Mouse (Mus musculus) adrenal gland, adult 18-20 months (tissue): ENCODE data around the gene Crocc2. TPM values are rescaled to one million over a fixed set of nuclear protein-coding genes. Genes with fewer than 3 reads are reported as not detected.

ENCODE experiments used
- DNase-seq, 2 experiments: peaks; one replicate each; pipeline ENCODE4 v3.0.0; 2021 to 2022; ENCODE audit warnings: low spot score in 2 of 2
- total RNA-seq, 2 experiments: library from RNA; stranded (reverse); gene quantifications; 1 replicate in 1 of 2; 2 replicates in 1 of 2; pipeline ENCODE4 v1.2.3; 2021

The Crocc2 gene
- total RNA-seq, 2 experiments from 2014 or later = 0.03 TPM; not detected in 1

GRCm38 (mm10) chr1:93212441-93212840 lies 43.9 kb downstream of the Crocc2 start:
- no peak for DNase-seq

GRCm38 (mm10) chr1:93214612-93215011 lies 46.1 kb downstream of the Crocc2 start:
- DNase-seq = no peak

- DNase-seq = no peak
Measured at GRCm38 (mm10) chr1:93216839-93217497, 48.4 kb downstream of the Crocc2 start.

- DNase-seq = no peak
Measured at GRCm38 (mm10) chr1:93217530-93217929, 49.0 kb downstream of the Crocc2 start.

- no peak for DNase-seq
Measured at GRCm38 (mm10) chr1:93220776-93221175, 52.3 kb downstream of the Crocc2 start.

DNA sequence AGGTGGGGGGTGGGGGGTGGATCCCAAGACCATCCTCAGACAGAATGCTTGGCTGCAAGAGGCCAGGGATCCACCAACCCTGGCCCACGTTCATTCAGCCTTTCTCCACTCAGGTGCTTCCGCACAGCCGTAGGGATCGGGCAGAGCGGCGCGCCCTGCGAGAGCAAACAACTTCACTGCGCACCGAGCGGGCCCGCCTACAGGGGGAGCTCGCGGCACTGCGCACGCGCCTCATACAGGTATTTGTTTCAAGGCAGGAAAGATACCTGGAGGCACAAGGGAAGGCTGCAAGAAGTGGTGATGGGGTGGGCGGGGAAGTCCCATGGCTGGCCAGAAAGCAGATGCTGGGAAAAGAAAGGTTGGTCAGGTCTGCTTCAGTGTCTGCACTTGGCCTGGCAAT lies 55.4 kb downstream of the Crocc2 start:
- peak; percentile 58 to 63 for DNase-seq

DNA sequence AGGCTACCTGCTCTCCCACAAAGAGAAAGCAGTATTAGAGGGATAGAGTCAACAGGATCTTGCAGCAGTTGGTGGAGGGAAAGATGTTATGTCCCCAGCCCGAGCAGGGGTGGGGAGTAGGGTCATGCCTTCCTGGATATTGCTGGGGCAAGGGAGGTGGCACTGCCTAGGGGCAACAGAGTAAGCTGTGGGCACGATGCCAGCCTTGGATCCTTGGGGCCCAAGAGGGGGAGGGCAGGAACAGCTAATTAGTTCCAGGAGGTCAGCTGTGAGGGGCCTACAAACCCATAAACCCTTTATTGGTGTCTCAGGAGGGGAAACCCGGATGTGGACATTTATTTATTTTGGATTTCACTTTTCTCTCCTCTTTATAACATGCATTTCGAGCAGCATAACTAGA lies 56.7 kb downstream of the Crocc2 start:
- no peak for DNase-seq

DNA sequence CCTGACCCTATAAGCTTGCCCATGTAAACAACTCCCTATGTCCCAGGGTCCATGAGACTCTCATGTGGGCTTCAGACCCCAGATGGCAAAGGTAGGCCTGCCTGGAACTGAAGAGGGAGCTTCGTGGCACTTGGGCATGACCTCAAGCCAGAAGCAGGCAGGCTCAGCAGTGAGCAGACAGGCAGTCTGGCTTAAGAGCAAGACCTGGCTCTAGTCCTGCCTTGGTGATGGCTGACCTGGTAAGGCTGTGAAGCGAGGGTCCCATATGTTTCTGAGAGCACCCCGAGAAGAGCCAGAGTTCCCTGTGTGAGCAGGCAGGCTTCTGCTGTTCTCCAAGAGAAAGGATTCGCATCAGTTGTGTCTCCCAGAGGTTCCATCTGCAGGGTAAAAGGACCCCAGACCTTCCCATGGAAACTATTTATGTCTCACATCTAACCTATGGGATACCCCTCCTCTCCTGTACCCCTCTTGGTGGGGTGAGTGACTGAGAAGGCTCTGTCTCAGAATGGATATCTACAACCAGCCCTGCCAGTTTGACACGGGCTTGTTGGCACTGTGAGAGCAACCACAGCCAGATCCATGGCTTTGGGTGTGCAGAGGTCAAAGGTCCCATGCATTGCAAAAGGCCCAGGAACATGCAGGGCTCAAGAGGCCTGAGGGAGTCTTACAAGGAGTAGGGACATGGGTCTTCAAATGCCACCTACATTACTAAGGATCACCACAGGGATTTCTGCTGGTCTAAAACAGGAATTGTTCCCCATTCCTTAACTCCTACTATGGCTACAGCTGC lies 57.4 kb downstream of the Crocc2 start:
- no peak for DNase-seq

DNA sequence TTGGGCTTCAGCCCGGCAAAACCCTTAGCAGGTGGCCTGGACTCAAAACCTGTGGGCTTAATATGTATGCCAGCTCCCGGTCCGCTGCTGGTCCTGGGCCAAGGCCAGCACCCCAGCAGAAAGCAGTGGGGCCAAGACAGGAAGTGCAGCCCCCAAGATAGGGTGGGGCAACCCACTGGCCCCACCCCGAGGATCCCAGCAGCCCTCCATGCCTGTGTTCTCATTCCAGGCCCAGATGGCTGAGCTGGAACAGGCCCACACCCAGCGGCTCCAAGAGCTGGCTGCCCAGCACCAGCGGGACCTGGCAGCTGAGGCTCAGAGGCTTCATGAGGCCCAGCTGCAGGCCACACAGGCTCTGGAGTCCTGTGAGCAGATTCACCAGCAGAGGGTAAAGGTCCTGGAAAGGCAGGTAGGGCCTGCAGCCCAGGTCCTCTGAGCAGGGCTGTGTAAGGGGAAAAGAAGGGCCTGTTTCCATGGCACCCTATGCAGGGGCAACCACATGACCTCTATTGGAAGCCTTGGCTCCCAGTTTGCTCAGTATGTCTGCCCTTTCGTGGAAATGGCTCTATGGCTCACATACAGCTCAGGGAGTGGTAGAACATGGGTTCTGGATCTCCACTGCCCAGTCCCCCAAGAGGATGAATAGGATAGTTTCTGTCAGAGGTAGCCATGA lies 58.9 kb downstream of the Crocc2 start:
- DNase-seq = no peak

- no peak for DNase-seq
Measured at GRCm38 (mm10) chr1:93227976-93228365, 59.4 kb downstream of the Crocc2 start.

DNA sequence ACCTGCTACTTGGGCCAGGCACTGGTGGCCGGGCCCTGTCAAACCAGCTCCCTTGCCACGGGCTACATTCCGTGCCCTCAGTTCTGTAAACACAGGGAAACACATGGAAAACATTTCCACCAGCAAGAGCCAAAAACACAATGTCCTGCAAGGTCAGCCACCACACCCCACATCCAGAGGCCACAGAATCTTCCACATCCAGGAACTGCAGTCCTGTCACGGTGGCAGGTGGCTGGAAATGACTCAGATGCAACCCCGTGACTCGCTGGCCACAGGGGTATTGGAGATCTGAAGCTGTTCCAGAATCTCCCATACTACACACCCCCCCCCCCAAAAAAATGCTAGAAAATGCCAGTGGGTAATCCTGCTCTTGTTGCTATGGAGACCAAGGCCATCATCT lies 60.7 kb downstream of the Crocc2 start:
- no peak for DNase-seq

DNA sequence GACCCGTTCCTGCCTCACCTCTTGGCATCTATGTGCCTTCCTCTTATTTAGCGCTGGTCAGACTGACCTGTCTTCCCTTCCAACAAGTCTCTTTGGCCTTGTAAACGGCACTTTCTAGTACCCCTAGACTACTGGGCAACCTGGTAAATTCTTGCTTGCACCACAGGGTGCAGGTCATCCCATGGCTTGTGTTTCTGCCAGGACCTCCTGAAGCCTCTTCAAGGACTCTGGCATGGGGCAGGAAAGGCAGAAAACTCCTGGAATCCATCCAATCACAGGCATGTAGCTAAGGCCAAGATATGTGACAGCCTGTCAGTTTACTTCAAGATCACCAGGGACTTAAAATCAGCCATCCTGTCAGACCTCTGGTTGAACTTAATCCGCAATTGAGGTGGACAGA lies 61.1 kb downstream of the Crocc2 start:
- DNase-seq = no peak

DNA sequence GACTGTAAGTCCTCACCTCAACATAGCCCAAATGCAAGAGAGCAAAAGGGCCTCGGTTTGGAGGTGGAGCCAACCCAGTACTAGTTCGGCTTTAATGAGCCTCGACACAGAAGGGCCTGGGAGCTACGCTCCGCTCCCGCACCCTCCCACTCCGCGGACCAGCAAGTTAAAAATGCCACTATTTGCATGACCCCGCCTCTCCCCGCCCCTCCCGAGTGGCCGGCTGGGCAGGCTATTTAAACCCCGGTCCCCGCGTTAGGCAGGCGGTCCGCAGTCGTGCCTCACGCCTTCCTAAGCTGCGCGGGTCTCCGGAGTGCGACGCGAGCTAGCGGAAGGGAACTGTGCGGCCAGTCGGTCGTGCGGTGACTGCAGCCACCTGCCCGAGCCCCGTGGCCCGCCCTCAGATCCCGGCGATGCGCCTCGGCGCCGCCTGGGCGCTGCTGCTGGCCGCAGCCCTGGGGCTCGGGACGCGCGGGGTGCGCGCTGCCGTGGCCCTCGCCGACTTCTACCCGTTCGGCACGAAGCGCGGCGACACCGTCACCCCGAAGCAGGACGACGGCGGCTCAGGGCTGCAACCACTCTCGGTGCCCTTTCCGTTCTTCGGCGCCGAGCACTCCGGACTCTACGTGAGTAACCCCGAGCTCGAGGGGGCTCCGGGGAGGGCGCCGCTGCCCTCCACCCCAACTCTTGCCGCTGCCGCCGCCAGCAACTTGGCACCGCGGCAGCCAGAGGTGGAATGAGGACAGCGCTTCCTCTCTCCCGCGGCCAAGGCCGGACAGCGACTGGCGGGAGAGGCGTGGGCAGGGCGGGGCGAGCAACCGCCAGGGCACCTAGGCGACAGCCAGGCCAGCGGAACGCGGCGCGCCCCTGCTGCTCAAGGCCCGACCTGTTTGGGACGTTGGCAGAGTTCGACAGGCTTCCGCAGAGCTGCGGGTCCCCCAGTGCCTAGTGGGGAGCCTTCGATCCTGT lies 67.3 kb downstream of the Crocc2 start, which contains the start of gene Sned1:
Gene Sned1 (plus strand): TSS at position 266 of the 969 bp plus-strand sequence.
- peak; percentile 93 to 95 for DNase-seq

DNA sequence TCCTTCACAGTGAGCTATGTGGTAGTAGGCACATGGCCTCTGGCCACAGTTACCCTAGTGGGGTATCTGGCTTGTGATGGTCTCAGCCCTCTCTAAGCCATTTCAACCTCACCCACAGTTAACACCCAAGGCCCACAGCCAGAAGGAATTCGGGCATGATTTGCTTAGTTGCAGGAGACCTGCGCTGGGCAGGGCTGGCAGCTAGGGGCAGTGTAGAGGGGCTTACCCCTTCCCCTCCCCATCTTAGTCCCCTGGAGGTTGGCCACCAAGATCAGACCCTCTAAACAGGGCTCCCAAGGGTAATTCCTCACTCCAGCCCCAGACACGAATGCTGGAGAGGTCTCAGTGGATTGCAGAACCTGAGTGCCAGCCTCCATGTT lies 68.0 kb downstream of the Crocc2 start:
- no peak for DNase-seq

DNA sequence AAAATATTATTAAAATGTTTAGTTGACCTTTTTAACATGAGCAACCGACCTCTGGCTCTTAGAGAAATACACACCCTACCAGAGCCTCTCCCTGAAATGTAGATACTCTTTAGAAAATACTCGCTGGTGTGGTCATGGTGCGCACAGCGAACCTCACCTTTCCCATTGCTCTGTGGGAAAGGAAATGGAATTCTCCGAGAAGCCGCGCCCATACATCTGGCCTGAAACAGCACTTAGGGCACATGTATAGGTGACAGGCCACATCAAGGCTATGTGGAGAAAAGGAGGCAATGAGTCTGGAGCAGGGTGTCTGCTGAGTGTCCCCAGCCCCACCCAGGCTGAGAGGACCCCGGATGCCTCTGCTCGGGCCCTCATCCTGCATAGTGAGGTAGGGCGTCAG lies 69.2 kb downstream of the Crocc2 start:
- no peak for DNase-seq

GRCm38 (mm10) chr1:93238201-93238600 lies 69.7 kb downstream of the Crocc2 start:
- no peak for DNase-seq

DNA sequence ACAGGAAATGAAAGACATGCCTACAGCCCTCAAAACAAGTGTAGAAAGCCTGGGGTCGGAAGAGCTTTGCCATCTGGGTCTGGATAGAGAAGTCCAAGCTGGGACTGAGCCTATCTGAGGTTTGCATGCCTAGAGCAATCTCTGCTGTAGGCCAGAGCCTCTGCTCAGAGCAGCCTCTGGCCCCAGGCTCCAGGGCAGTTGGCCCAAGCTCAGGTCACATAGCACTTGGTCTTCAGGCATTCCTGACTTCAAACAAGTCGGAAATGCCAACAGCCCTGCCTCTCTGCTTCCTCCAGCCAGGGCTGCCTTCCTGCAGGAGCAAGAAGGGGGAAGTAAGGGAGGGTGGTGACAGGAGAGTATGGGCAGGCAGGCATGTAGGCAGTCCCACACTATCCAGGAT lies 77.4 kb downstream of the Crocc2 start:
- DNase-seq = no peak

DNA sequence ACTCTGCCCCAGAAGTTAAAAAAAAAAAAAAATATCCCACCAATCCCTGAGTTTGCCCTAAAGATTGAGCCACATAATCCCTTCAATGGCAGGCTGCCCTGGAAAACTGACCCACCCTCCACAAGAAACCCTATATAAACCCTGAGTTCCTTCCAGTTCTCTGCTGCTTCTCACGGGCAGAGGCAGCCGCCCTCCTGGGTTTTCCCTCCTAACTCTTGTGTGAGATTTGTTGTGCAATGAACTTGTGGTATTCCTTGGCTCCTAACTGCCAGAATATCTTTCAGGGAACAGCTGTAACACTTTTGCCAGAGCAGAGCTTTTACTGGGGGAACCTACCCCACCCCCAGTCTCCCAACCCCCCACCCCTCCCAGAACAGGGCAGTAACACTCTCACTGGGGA lies 84.1 kb downstream of the Crocc2 start:
- no peak for DNase-seq

GRCm38 (mm10) chr1:93255761-93256160 lies 87.2 kb downstream of the Crocc2 start:
- no peak for DNase-seq

- DNase-seq = no peak
Measured at GRCm38 (mm10) chr1:93257560-93257959, 89.0 kb downstream of the Crocc2 start.

DNA sequence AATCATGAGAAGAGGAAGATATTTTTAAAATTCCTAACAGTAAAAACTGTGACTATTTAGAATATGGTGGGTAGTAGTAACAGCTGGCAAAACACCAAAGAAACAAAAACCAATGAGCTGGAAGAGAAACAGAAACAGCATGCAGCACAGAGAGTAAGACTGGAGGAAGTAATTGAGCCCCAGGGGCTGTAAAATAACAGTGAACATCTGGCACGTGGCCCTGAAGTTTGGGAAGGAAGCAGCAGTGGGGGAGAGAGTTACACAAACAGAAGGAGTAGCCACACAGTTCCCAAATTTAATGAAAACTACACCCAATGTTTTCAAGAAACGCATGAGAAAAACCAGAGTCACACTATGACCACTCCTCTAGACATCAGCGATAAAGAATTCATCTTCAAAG lies 98.7 kb downstream of the Crocc2 start:
- no peak for DNase-seq
